Mouse (Mus musculus): Measurements from ENCODE around the gene Rbfox2.

DNA sequence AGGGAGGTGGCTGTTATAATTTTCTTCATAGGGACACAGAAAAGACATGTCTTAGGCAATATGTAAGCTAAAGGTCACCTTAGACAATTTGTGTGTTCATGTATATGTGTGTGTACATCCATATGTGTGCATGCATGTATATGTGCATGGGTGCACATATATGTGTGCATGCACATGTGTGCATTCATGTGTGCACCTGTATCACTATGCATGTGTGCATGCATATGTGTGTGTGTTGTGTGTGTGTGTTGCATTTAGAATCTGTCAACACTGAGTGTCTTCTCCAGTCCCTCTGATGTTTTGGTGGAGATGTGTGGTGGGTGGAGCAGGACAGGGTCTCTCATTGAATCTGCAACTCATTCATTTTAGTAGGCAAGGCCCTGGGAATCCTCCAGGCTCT, 244.1 kb downstream of the Rbfox2 start:
- TF ChIP-seq CTCF (IDR thresholded peaks at IDR 0.05; ENCODE audit: low read depth) (no peak), EP300 (optimal IDR thresholded peaks at IDR 0.05) (no peak)
